Mouse (Mus musculus) liver, embryonic 16.5 days (tissue): ENCODE results near the gene Tgfbr3. TPM values are rescaled to one million over a fixed set of nuclear protein-coding genes. Genes with fewer than 3 reads are reported as not detected.

Source experiments
- ATAC-seq: fragments of 200-750 bp; cut with Nextera tagmentation; 2 replicates; pipeline ENCODE4 v1.8.0; 2017; ENCODE audit warnings: low read depth, mild to moderate bottlenecking, moderate number of reproducible peaks, moderate library complexity
- H3K27ac ChIP-seq: fragments of 300-500 bp; sonication (generic); 2 replicates; pipeline ENCODE4 v1.5.1; 2014; ENCODE audit warnings: mild to moderate bottlenecking, low read length
- H3K27me3 ChIP-seq: fragments of 300-500 bp; sonication (generic); 2 replicates; pipeline ENCODE4 v1.6.1; 2014; ENCODE audit warnings: low read depth, low read length, mixed read lengths; ENCODE audit not compliant: control insufficient read depth, insufficient read depth
- H3K36me3 ChIP-seq: fragments of 300-500 bp; sonication (generic); 2 replicates; pipeline ENCODE4 v1.6.1; 2014; ENCODE audit warnings: mild to moderate bottlenecking; ENCODE audit not compliant: control insufficient read depth, insufficient read depth
- H3K4me1 ChIP-seq: fragments of 300-500 bp; sonication (generic); 2 replicates; pipeline ENCODE4 v1.6.1; 2014; ENCODE audit warnings: low read depth, low read length, mixed read lengths; ENCODE audit not compliant: control insufficient read depth
- H3K4me2 ChIP-seq: fragments of 300-500 bp; sonication (generic); 2 replicates; pipeline ENCODE4 v1.6.1; 2014; ENCODE audit warnings: low read depth, low read length, mixed read lengths
- H3K4me3 ChIP-seq: fragments of 300-500 bp; sonication (generic); 2 replicates; pipeline ENCODE4 v1.5.1; 2014; ENCODE audit warnings: low read depth, mild to moderate bottlenecking, low read length
- H3K9ac ChIP-seq: fragments of 300-500 bp; sonication (generic); 2 replicates; pipeline ENCODE4 v1.6.1; 2014; ENCODE audit warnings: low read depth, low read length
- H3K9me3 ChIP-seq: fragments of 300-500 bp; sonication (generic); replicated peaks from 2 replicates; pipeline ENCODE4 v1.6.1; 2016; ENCODE audit warnings: low read length; ENCODE audit not compliant: control insufficient read depth
- WGBS: fragments of 180-500 bp; shearing (Covaris S2); extraction: QIAGEN DNeasy Blood & Tissue Kit; methylation state at CpG from one replicate; pipeline ENCODE4 v1.1.7; 2014; ENCODE audit not compliant: insufficient replicate concordance; 5-methylcytosine and 5-hydroxymethylcytosine counted together
- polyA plus RNA-seq: library from polyadenylated mRNA; unstranded; fragments of >200 nt; fragmentation: Nextera tagmentation; extraction: Ambion mirVana; gene quantifications from 2 replicates; pipeline ENCODE4 v1.2.1, GENCODE M21; 2015

Gene Tgfbr3
- polyA plus RNA-seq, 1 experiment from 2014 or later = 6.8 TPM

DNA sequence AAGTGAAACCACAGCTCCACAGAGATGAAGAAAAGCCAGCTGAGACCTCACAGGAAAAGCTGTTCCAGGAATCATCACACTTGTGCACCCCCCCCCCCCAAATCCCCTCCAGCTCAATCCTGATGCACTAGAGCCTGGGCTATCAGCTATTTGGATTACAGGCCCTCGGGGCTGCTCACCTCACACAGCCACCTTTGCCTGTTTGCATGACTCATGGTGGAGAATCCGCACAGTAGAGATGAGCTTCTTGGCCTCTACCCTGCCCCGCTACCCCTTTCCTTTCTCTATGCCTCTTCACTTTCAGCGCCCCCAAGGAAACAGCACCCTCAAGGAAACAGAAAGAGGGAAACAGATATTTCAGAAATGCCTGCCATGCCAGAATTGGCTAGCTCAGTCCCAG lies 127.1 kb downstream of the Tgfbr3 start:
- 79% methylated on average over 4 of the region's 4 CpGs for WGBS
- H3K27ac ChIP-seq = no peak overlapping the region
- no peak overlapping the region for H3K4me3 ChIP-seq
- H3K36me3 ChIP-seq = no peaks in the 10 kb centered on the region
- H3K9me3 ChIP-seq = no peaks in the 10 kb centered on the region
- peaks cover 8% of the 10 kb centered on the region for H3K4me1 ChIP-seq
- H3K9ac ChIP-seq = no peak overlapping the region
- no peak overlapping the region for H3K4me2 ChIP-seq
- H3K27me3 ChIP-seq = no peaks in the 10 kb centered on the region
- ATAC-seq = no peak

DNA sequence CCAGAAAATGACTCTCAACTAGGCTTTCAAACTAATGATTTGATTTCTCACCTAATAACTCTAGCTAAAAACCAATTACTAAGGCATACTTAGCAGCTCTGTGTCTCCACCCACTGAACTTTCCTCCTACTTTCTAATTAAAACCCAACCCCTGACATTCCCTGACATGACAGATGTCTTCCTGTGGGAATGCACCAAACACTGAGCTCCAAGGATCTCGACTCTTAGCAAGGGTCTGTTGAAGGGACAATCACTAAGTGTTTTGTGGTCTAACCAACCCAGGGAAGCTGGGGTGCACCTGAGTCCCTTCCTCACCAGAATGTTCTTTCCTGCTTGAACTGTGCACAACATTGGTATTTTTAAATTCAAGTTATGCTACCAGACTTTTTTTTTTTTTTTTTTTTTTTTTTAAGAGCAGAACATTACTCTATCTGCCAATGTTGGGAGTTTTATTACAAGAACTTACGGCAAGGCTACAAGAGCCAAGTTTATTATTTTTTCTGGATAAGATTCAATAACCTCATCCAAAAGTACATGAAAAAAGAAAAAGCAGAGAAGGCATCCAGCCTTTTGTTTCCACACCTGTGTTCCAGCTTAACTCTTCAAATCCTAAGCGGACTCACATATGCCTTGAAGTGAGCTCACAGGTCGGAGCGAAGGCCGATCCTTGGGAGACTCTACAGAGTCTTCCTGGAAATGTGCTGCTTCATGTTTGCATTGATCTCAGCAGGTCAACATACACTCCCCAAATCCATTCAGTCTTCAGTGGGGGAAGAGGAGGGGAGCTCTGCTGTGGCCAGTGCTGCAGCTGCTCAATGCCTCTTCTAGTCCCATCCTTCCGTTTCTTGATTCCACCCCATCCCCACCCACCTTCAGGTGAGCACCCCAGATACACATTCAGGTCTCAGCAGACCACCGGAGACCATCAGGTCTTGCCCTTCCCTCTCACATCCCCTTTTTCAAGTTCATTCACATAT lies 129.2 kb downstream of the Tgfbr3 start:
- H3K9me3 ChIP-seq = no peaks in the 10 kb centered on the region
- 79% methylated on average over 8 of the region's 8 CpGs for WGBS
- H3K4me1 ChIP-seq = no peaks in the 10 kb centered on the region
- no peak overlapping the region for H3K4me3 ChIP-seq
- H3K27me3 ChIP-seq = no peaks in the 10 kb centered on the region
- H3K4me2 ChIP-seq = no peak overlapping the region
- H3K27ac ChIP-seq = no peak overlapping the region
- no peaks in the 10 kb centered on the region for H3K36me3 ChIP-seq
- H3K9ac ChIP-seq = no peak overlapping the region
- no peak for ATAC-seq

DNA sequence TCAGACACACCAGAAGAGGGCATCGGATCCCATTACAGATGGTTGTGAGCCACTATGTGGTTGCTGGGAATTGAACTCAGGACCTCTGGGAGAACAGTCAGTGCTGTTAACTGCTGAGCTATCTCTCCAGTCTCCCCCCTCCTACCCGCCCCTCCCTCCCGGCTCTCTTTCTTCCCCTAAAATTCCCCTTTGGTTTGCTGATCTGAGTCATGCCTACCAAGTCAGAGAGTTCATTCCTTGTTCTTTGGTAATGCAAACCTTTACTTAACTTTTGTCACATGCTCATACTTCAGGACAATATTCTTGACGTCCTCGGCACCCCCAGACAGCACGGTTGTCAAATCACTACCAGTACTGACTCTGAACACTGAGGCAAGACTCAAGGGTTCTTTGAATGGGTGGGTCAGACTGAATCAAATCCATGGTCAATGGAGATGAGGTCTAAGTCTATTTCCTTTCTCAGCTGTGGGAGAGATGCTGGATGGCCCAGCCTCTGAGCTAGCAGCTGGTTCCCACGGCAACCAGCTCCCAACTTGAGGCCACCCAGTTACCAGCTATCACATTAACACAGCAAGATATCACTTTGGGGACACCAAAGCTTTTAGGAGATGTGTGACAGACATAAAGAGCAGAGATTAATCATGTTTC lies 130.8 kb downstream of the Tgfbr3 start:
- no peak overlapping the region for H3K4me2 ChIP-seq
- WGBS = 78% methylated on average over 7 of the region's 7 CpGs
- ATAC-seq = no peak

DNA sequence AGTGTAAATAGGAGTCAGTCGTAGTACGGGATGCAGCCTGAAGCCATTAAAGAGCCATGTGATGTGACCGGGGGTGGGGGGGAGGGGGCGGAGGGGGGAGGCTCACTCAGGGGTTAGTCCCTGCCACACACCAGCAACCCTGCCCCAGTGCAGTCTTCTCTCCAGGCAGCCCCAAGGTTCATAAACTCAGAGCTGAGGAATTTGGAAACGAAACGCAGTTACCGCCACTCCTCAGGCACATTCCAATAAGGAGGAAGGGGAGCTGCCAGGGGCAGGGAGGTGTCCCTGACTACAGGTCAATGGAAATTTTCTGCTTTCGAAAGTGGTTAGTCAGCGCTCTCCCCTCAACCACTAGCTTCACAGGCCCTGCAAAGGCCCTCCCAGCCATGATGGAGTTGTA lies 132.0 kb downstream of the Tgfbr3 start:
- Histone ChIP-seq H3K9ac (no peak overlapping the region), H3K4me1 (no peaks in the 10 kb centered on the region), H3K9me3 (no peaks in the 10 kb centered on the region), H3K36me3 (no peaks in the 10 kb centered on the region), H3K4me2 (no peak overlapping the region), H3K27me3 (no peaks in the 10 kb centered on the region), H3K27ac (no peak overlapping the region), H3K4me3 (no peak overlapping the region)
- 79% methylated on average over 9 of the region's 9 CpGs for WGBS
- ATAC-seq = no peak

More for the DNA sequence above, 130.8 kb downstream of the Tgfbr3 start:
- H3K9me3 ChIP-seq = no peaks in the 10 kb centered on the region
- H3K4me3 ChIP-seq = no peak overlapping the region
- no peak overlapping the region for H3K27ac ChIP-seq
- no peaks in the 10 kb centered on the region for H3K27me3 ChIP-seq
- no peaks in the 10 kb centered on the region for H3K36me3 ChIP-seq
- no peaks in the 10 kb centered on the region for H3K4me1 ChIP-seq
- H3K9ac ChIP-seq = no peak overlapping the region

DNA sequence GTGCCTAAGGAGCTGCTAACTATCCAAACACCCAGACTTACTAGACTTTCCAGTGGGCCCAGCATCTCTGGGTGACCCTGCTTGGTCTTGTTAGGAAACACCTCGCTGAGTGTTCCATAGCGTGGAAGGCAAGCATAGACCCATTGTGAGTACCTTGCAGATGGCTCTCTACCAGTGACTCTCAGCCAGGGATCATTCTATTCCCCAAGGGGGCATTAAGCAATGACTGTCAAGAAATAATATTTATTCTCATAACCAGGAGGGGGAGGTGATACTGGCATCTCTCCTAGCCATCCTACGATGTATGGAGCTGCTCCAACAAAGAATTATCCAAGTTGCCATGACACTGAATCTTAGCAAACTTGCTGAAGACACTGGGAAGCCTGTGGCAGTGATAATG lies 133.3 kb downstream of the Tgfbr3 start:
- WGBS = 79% methylated on average over 3 of the region's 3 CpGs
- Histone ChIP-seq H3K36me3 (no peaks in the 10 kb centered on the region), H3K9ac (no peak overlapping the region), H3K4me2 (no peak overlapping the region), H3K27ac (no peak overlapping the region), H3K4me3 (no peak overlapping the region), H3K9me3 (no peaks in the 10 kb centered on the region), H3K27me3 (no peaks in the 10 kb centered on the region), H3K4me1 (no peaks in the 10 kb centered on the region; the same call in 1 of the 2 replicates)
- no peak for ATAC-seq

DNA sequence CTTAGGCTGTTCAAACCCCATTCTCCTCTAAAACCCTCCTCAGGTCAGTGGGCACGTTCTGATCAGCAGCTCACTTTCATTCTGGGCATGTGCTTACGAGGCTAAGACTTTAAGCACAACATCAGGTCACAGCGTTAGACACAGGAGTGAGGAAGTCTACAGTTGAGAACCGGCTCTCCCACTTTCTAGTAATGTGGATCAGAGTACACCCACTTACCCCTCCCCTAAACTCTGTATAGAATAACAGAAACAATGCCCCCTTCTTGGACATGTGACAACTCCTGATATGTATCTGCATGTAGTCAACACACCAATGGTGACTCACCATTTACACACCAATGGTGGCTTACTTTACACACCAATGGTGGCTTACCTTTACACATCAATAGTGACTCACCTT lies 136.4 kb downstream of the Tgfbr3 start:
- WGBS = 81% methylated on average over 4 of the region's 4 CpGs
- no peak overlapping the region for H3K27ac ChIP-seq

DNA sequence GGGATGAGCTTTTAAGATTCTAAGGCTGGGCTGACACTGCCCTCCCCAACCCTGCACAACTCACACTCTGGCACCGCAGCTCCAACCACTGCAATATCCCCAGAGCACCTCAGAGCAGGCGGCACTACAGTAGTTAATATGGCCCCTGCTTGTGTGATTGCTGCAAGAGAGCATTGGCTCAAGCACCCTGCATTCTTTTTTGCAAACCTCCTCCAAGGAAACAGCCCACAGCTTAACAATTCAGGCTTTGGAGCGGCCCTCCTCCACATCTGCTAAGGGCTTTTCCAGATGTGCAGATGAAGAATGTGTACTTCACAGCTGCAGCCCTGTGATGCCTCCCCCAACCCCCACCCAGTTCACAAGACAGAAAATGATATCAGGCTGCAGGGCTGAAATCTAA lies 138.1 kb downstream of the Tgfbr3 start:
- Histone ChIP-seq H3K4me3 (no peak overlapping the region), H3K27me3 (no peaks in the 10 kb centered on the region), H3K9ac (no peak overlapping the region), H3K4me1 (no peaks in the 10 kb centered on the region; the same call in 1 of the 2 replicates), H3K4me2 (no peak overlapping the region), H3K36me3 (no peaks in the 10 kb centered on the region), H3K9me3 (no peaks in the 10 kb centered on the region), H3K27ac (no peak overlapping the region)
- no peak for ATAC-seq
- 63% methylated on average over 3 of the region's 3 CpGs for WGBS

More for the DNA sequence above, 136.4 kb downstream of the Tgfbr3 start:
- no peaks in the 10 kb centered on the region; the same call in 1 of the 2 replicates for H3K4me1 ChIP-seq
- no peak overlapping the region for H3K4me2 ChIP-seq
- no peak for ATAC-seq
- H3K27me3 ChIP-seq = no peaks in the 10 kb centered on the region
- no peak overlapping the region for H3K9ac ChIP-seq
- H3K36me3 ChIP-seq = no peaks in the 10 kb centered on the region
- H3K9me3 ChIP-seq = no peaks in the 10 kb centered on the region
- no peak overlapping the region for H3K4me3 ChIP-seq

DNA sequence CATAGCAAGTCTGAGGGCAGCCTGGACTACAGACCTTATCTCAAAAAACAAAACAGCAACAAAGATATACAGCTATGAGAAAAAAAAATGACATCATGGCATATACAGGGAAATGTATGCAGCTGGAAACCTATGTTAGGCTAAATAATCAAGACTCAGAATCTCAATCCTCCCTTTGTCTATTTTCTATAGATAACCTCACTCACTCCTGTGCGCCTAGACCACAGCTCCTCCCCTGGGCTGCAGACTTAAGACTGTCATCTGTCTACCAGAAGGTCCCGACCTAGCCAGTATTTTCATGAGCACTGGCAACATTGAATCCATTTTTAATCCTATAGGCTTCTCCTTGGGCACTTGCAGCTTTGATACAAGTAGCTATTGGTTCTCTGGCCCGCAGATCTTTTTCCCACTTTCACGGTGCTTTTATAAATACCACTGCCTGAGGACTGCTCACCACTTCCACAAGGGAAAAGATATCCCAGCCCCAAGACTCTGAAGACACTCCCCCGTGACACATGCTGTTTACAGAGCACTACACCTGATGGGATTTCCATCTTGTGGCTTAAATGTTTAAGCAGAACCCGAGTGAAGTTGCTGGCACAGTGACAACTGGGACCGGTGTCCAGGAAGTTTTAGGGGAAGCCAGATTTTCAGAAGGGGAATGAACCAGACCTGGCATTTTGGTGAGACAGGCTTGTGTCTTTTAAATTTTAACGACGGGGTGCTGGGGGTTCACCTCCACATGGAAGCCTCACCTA lies 138.7 kb downstream of the Tgfbr3 start:
- H3K4me1 ChIP-seq = no peaks in the 10 kb centered on the region; the same call in 1 of the 2 replicates
- no peak overlapping the region for H3K4me2 ChIP-seq
- H3K27me3 ChIP-seq = no peaks in the 10 kb centered on the region
- H3K27ac ChIP-seq = no peak overlapping the region
- no peaks in the 10 kb centered on the region for H3K9me3 ChIP-seq
- no peak; the same call in 1 of the 2 replicates for ATAC-seq
- WGBS = 52% methylated on average over 9 of the region's 9 CpGs
- no peak overlapping the region for H3K4me3 ChIP-seq
- no peaks in the 10 kb centered on the region for H3K36me3 ChIP-seq
- H3K9ac ChIP-seq = no peak overlapping the region
